Mouse (Mus musculus): ENCODE data around the gene Rtn1. TPM values are rescaled to one million over a fixed set of nuclear protein-coding genes. Genes with fewer than 3 reads are reported as not detected.

Rtn1 gene
- total and polyA plus RNA-seq, 2 experiments from 2014 or later = 2,696 to 3,970 TPM

DNA sequence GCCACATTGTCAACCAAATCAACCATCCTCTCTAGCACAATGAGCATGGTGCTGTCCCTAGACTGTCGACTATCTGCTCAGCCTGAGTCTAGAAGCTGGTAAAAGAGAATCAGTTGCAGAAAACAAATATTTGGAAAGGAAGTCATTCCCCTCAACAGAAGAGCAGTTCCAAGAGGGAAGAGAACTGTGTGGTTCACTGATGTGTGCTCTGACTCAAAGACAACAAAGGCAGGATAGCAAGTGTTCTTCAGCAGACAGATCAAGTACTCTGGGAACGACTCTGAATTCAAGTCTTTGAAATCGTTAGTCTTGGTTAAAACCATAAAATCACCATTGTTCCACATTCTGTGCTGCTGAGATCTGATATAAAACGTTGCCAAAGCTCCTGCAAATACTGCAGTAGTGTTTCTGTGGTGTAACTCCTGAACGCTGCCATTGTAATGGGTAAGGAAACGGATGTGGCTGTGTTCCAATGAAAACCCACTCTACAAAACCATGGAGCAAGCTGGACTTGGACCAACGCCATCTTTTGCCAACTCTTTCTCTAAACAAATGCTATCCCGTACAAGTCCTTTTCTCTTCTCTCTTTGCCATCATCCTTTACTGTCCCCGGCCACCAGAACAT is 24.5 kb upstream of the Rtn1 start:
- no peak overlapping the region for H3K4me3 ChIP-seq (ENCODE audit: low read depth, low read length)
- no peaks in the 10 kb centered on the region for H3K36me3 ChIP-seq (ENCODE audit: insufficient read depth, low read length)
- no peak overlapping the region for H3K9ac ChIP-seq (replicated peaks; ENCODE audit: low read length, poor library complexity, severe bottlenecking)
- H3K4me2 ChIP-seq (ENCODE audit: low read depth, low read length, poor library complexity, severe bottlenecking) = no peak overlapping the region
- no peaks in the 10 kb centered on the region for H3K4me1 ChIP-seq (ENCODE audit: insufficient read depth, low read length)
- no peak for TF ChIP-seq CTCF (IDR thresholded peaks at IDR 0.05)
- 58% methylated on average over 9 of the region's 9 CpGs for WGBS
- H3K27ac ChIP-seq (ENCODE audit: low read depth, low read length) = no peak overlapping the region
- ATAC-seq (ENCODE audit: low FRiP score) (no peak), DNase-seq (ENCODE audit: low spot score) (peak; percentile 70)
- no peaks in the 10 kb centered on the region for H3K27me3 ChIP-seq (ENCODE audit: insufficient read depth, low read length)
- no peaks in the 10 kb centered on the region for H3K9me3 ChIP-seq (ENCODE audit: low read length)

DNA sequence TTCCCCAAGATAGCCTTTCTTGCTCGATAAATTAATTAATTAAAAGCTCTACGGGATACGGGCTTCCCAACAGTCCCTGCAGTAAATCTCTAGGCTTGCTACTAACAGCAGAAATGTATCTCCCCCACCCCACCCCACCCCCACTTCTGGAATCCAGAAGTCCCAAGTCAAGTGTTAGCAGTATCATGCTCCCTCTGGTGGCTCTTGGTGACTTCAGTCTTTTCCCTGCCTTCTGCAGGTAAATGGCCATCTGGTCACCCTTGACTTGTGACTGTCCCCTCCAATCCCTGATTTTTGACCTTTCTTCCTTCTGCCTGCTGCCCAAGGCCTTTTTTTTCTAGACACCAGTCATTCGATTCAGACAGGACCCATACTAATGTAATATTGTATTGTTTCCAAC is 23.4 kb upstream of the Rtn1 start:
- Histone ChIP-seq H3K27me3 (ENCODE audit: insufficient read depth, low read length) (no peaks in the 10 kb centered on the region), H3K4me2 (ENCODE audit: low read depth, low read length, poor library complexity, severe bottlenecking) (no peak overlapping the region), H3K4me3 (ENCODE audit: low read depth, low read length) (no peak overlapping the region), H3K27ac (ENCODE audit: low read depth, low read length) (no peak overlapping the region), H3K4me1 (ENCODE audit: insufficient read depth, low read length) (no peaks in the 10 kb centered on the region), H3K36me3 (ENCODE audit: insufficient read depth, low read length) (no peaks in the 10 kb centered on the region), H3K9me3 (ENCODE audit: low read length) (no peaks in the 10 kb centered on the region), H3K9ac (replicated peaks; ENCODE audit: low read length, poor library complexity, severe bottlenecking) (no peak overlapping the region)
- ATAC-seq (ENCODE audit: low FRiP score) = no peak
- 85% methylated on average over 4 of the region's 4 CpGs for WGBS
- DNase-seq (ENCODE audit: low spot score) = peak; percentile 55
- peak; percentile 61 for TF ChIP-seq CTCF (IDR thresholded peaks at IDR 0.05)

DNA sequence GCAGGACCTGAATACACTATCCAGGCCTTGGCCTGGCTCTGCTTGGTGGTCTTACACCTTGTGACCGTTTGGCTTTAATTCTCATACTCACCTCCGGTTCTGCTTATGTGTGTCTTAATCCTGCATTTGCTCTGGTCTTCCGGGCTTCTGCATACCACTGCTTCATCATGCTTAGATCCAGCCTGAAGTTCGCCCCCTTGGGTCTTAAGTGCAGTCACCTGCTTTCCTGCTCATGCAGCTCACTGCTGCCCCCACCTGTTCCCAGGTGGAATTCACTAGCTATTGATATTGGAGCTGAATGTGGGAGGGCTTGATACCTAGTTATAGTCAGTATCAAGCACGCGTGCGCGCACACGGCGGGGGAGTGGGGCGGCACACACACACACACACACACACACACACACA is 18.9 kb upstream of the Rtn1 start:
- ATAC-seq (ENCODE audit: low FRiP score) = peak; percentile 68; the same call in 1 of the 2 replicates
- H3K4me1 ChIP-seq (ENCODE audit: insufficient read depth, low read length) = no peaks in the 10 kb centered on the region
- no peak overlapping the region for H3K27ac ChIP-seq (ENCODE audit: low read depth, low read length)
- H3K9me3 ChIP-seq (ENCODE audit: low read length) = no peaks in the 10 kb centered on the region
- no peaks in the 10 kb centered on the region for H3K36me3 ChIP-seq (ENCODE audit: insufficient read depth, low read length)
- no peak overlapping the region for H3K4me3 ChIP-seq (ENCODE audit: low read depth, low read length)
- peak overlapping the region; percentile 42; the same call in 1 of the 2 replicates for H3K4me2 ChIP-seq (ENCODE audit: low read depth, low read length, poor library complexity, severe bottlenecking)
- 17% methylated on average over 11 of the region's 11 CpGs for WGBS
- H3K27me3 ChIP-seq (ENCODE audit: insufficient read depth, low read length) = no peaks in the 10 kb centered on the region
- H3K9ac ChIP-seq (replicated peaks; ENCODE audit: low read length, poor library complexity, severe bottlenecking) = no peak overlapping the region
- DNase-seq (ENCODE audit: low spot score) = peak; percentile 92
- peak; percentile 99 for TF ChIP-seq CTCF (IDR thresholded peaks at IDR 0.05)

DNA sequence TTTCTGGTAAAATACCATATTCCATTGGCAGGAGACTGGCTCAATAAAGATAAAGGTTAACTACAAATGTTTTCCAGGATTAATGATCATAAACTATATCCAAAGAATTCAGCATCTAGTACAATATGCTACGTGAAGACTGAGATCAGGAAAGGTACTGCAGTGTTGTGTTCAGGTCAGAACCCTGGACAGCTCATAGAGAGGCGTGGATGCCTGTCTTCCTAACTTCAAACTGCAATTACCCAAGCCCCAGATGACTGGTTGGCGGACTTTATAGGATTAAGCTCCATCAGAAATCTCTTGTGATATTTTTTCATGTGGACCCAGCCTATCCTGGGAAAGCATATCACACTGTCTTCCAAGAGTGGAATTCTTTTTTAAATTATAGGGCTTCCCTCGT is 13.8 kb upstream of the Rtn1 start:
- no peak for TF ChIP-seq CTCF (IDR thresholded peaks at IDR 0.05)
- H3K27me3 ChIP-seq (ENCODE audit: insufficient read depth, low read length) = no peaks in the 10 kb centered on the region
- no peaks in the 10 kb centered on the region for H3K9me3 ChIP-seq (ENCODE audit: low read length)
- DNase-seq (ENCODE audit: low spot score) = no peak
- 60% methylated on average over 4 of the region's 4 CpGs for WGBS
- no peak for ATAC-seq (ENCODE audit: low FRiP score)
- H3K4me2 ChIP-seq (ENCODE audit: low read depth, low read length, poor library complexity, severe bottlenecking) = no peak overlapping the region
- no peak overlapping the region for H3K27ac ChIP-seq (ENCODE audit: low read depth, low read length)
- H3K9ac ChIP-seq (replicated peaks; ENCODE audit: low read length, poor library complexity, severe bottlenecking) = no peak overlapping the region
- no peaks in the 10 kb centered on the region for H3K4me1 ChIP-seq (ENCODE audit: insufficient read depth, low read length)
- no peaks in the 10 kb centered on the region for H3K36me3 ChIP-seq (ENCODE audit: insufficient read depth, low read length)
- H3K4me3 ChIP-seq (ENCODE audit: low read depth, low read length) = no peak overlapping the region

DNA sequence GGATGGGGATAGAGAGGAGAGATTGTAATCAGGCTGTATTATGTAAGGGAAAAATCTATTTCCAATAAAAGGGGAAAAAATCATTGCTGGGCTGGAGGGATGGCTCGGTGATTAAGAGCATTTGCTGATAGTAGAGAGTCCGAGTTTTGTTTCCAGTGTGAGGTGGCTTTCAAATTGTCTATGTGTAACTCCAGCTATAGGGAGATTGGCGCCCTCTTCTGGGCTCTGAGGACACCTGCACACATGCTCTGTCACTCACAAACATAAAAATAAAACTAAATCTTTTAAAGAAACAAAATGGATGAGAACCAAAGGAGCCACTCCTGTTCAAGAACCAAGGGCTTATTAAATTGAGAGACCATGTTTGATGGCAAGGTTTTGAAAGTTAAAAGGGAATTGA is 8.9 kb upstream of the Rtn1 start:
- Histone ChIP-seq H3K27ac (ENCODE audit: low read depth, low read length) (no peak overlapping the region), H3K27me3 (ENCODE audit: insufficient read depth, low read length) (no peaks in the 10 kb centered on the region), H3K4me1 (ENCODE audit: insufficient read depth, low read length) (no peaks in the 10 kb centered on the region), H3K9me3 (ENCODE audit: low read length) (no peaks in the 10 kb centered on the region), H3K36me3 (ENCODE audit: insufficient read depth, low read length) (no peaks in the 10 kb centered on the region), H3K9ac (replicated peaks; ENCODE audit: low read length, poor library complexity, severe bottlenecking) (no peak overlapping the region), H3K4me3 (ENCODE audit: low read depth, low read length) (no peak overlapping the region), H3K4me2 (ENCODE audit: low read depth, low read length, poor library complexity, severe bottlenecking) (no peak overlapping the region)
- TF ChIP-seq CTCF (IDR thresholded peaks at IDR 0.05) = peak; percentile 68
- ATAC-seq (ENCODE audit: low FRiP score) = no peak
- DNase-seq (ENCODE audit: low spot score) = peak; percentile 69
- 22% methylated on average over 3 of the region's 3 CpGs for WGBS

DNA sequence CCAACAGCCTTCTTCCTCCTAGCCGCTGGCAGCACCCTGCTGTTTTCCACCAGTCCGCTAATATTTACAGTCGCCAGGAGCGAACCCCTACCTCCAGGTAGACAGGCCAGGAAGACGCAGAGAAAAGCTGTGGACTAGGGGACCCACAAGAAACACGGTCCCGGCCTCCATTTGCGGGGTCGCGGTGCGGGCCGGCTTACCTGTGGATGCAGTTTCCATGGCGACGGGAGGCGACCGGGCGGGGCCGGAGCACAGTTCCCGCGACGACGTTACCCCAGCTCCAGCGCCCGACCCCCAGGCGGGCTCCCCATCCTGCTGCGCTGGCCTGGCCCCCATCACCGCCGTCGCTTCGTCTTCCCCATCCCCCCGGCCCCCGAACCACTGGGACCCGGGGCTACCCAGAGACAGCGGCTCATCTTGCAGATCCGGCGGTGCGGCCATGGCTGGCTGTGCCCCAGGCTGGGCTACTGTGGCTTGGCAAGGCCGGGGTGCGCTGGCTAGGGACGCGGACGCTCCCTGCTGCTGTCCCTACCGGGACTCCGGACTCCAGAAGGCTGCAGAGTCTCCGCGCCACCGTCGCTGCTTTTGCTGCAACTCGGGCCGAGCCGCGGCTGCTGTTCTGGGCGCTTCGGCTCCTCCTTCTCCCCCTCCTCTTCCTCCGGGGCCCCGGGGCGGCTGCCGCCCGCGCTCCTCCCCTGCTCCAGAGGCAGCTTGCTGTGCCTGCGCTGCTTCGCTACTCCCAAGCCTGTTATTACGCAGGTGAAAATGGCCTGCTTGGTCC is 553 bp downstream of the Rtn1 start:
- WGBS = under 1% methylated on average over 50 of the region's 63 CpGs
- Histone ChIP-seq H3K36me3 (ENCODE audit: insufficient read depth, low read length) (no peaks in the 10 kb centered on the region), H3K9ac (replicated peaks; ENCODE audit: low read length, poor library complexity, severe bottlenecking) (peak overlapping the region; percentile 95), H3K27ac (ENCODE audit: low read depth, low read length) (peak overlapping the region; percentile 84), H3K4me1 (ENCODE audit: insufficient read depth, low read length) (0 out of 2 replicates have a peak, but pooled peaks cover 6% of the 10 kb centered on the region), H3K9me3 (ENCODE audit: low read length) (no peaks in the 10 kb centered on the region), H3K4me3 (ENCODE audit: low read depth, low read length) (peak overlapping the region; percentile 66), H3K27me3 (ENCODE audit: insufficient read depth, low read length) (no peaks in the 10 kb centered on the region), H3K4me2 (ENCODE audit: low read depth, low read length, poor library complexity, severe bottlenecking) (peak overlapping the region; percentile 72)
- DNase-seq (ENCODE audit: low spot score) = peak; percentile 76
- no peak for TF ChIP-seq CTCF (IDR thresholded peaks at IDR 0.05)
- peak; percentile 80 for ATAC-seq (ENCODE audit: low FRiP score)

All from midbrain, postnatal 0 days (tissue).